Mouse (Mus musculus) CH12.LX (cell line): Measurements from ENCODE around the gene Rbfox1.

Experiments used
- BHLHE40 ChIP-seq: IDR thresholded peaks from 2 replicates; pipeline ENCODE4 v1.6.1; 2011; ENCODE audit warnings: mild to moderate bottlenecking, low read depth, low read length, improper control_type of control experiment
- CHD2 ChIP-seq: IDR thresholded peaks from 2 replicates; pipeline ENCODE4 v1.6.1; 2011; ENCODE audit warnings: low read length, improper control_type of control experiment
- CTCF ChIP-seq, 2 experiments: IDR thresholded peaks in 1 of 2; conservative IDR thresholded peaks in 1 of 2; 2 replicates each; pipeline ENCODE4 v1.5.1; 2011 to 2012; ENCODE audit warnings: low read depth in 2 of 2, low read length in 2 of 2, improper control_type of control experiment in 1 of 2, inconsistent platforms in 1 of 2, mild to moderate bottlenecking in 1 of 2, moderate library complexity in 1 of 2
- E2F4 ChIP-seq: IDR thresholded peaks from 2 replicates; pipeline ENCODE4 v1.6.1; 2011; ENCODE audit warnings: low read depth, low read length, improper control_type of control experiment; ENCODE audit not compliant: insufficient replicate concordance
- EP300 ChIP-seq: IDR thresholded peaks from 2 replicates; pipeline ENCODE4 v1.6.1; 2011; ENCODE audit warnings: low read length, improper control_type of control experiment
- HCFC1 ChIP-seq: IDR thresholded peaks from 2 replicates; pipeline ENCODE4 v1.6.1; 2012; ENCODE audit warnings: low read depth, mild to moderate bottlenecking, inconsistent platforms, low read length, improper control_type of control experiment
- IRF4 ChIP-seq: IDR thresholded peaks from 2 replicates; pipeline ENCODE4 v1.6.1; 2014; ENCODE audit warnings: low read depth, mild to moderate bottlenecking, inconsistent platforms, low read length, improper control_type of control experiment
- MAX ChIP-seq: IDR thresholded peaks from 2 replicates; pipeline ENCODE4 v1.6.1; 2011; ENCODE audit warnings: low read length, improper control_type of control experiment
- MEF2A ChIP-seq: IDR thresholded peaks from 2 replicates; pipeline ENCODE4 v1.6.1; 2014; ENCODE audit warnings: low read depth, mild to moderate bottlenecking, inconsistent platforms, low read length, improper control_type of control experiment, borderline replicate concordance
- NRF1 ChIP-seq: IDR thresholded peaks from 2 replicates; pipeline ENCODE4 v1.6.1; 2014; ENCODE audit warnings: low read depth, mild to moderate bottlenecking, inconsistent platforms, low read length, improper control_type of control experiment, moderate library complexity
- POLR2A ChIP-seq: IDR thresholded peaks from 2 replicates; pipeline ENCODE4 v1.6.1; 2011; ENCODE audit warnings: low read depth, mild to moderate bottlenecking, improper control_type of control experiment, low read length
- SMC3 ChIP-seq: IDR thresholded peaks from 2 replicates; pipeline ENCODE4 v1.6.1; 2011; ENCODE audit warnings: low read depth, low read length, improper control_type of control experiment
- ZKSCAN1 ChIP-seq: IDR thresholded peaks from 2 replicates; pipeline ENCODE4 v1.6.1; 2012; ENCODE audit warnings: low read depth, inconsistent platforms, low read length, improper control_type of control experiment, borderline replicate concordance
- ZNF384 ChIP-seq: IDR thresholded peaks from 2 replicates; pipeline ENCODE4 v1.6.1; 2012; ENCODE audit warnings: low read depth, low read length, improper control_type of control experiment, inconsistent platforms

DNA sequence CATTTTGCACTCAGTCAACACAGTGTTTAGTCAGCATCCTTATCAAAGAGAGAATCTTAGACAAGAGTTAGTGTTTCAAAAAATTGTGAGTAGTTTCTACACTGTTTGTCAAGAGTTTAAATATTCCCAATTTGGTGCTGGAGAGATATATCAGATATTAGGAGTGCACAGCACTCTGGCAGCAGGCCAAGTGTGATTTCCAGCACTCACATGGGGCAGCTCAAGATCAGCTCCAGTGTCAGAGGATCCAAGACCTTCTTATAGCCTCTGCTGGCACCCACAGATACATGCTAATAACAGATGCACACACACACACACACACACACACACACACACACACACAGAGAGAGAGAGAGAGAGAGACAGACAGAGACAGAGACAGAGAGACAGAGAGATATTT is 424.8 kb downstream of the Rbfox1 start:
- TF ChIP-seq MEF2A (no peak), CTCF (conservative IDR thresholded peaks at IDR 0.05 in 1 of 2, IDR thresholded peaks at IDR 0.05 in 1 of 2; ENCODE audit: low read depth in 2 of 2, low read length in 2 of 2) (no peak), IRF4 (no peak), SMC3 (no peak), ZNF384 (no peak), POLR2A (no peak), EP300 (no peak), NRF1 (no peak), CHD2 (no peak), BHLHE40 (no peak), E2F4 (no peak), MAX (no peak), ZKSCAN1 (no peak), HCFC1 (no peak)
